In genomic region chr4:115062540-115062874, GRCm38 (mm10) we compare ENCODE assay signal across 9 mouse cellular contexts. TPM values are rescaled to one million over a fixed set of nuclear protein-coding genes. Genes with fewer than 3 reads are reported as not detected.
A peak's percentile ranks its signal among the peaks of the same experiment; 100 is the strongest.
DNase-seq lines count a peak whose midpoint lies in the region; ATAC-seq and TF ChIP-seq lines count a peak whose summit lies in the region.
"Had no signal": no experiment of that assay in that cellular context is flagged by ENCODE, and none has a peak within 500 bp of the region (broad histone marks: within the 10 kb centered on the region; RNA-seq: fewer than 3 reads in every experiment).

No protein-coding gene starts in this region.

- peaks cover 22% of the 10 kb centered on the region for H3K27me3 ChIP-seq in spleen, adult 2 months (ENCODE audit: control insufficient read depth, insufficient read depth, low read length)
- H3K27me3 ChIP-seq in forebrain, embryonic 16.5 days (replicated peaks; ENCODE audit: control insufficient read depth, insufficient read depth, low read length): peaks cover 72% of the 10 kb centered on the region
- peaks cover 65% of the 10 kb centered on the region for H3K27me3 ChIP-seq in liver, embryonic 15.5 days
- H3K27me3 ChIP-seq in stomach, embryonic 16.5 days (ENCODE audit: control insufficient read depth, insufficient read depth, low read length): peaks cover 84% of the 10 kb centered on the region

- H3K36me3 ChIP-seq in spleen, adult 2 months (ENCODE audit: control insufficient read depth, insufficient read depth, low read length): no peaks in the 10 kb centered on the region
- H3K36me3 ChIP-seq in forebrain, embryonic 16.5 days (ENCODE audit: control insufficient read depth, insufficient read depth): no peaks in the 10 kb centered on the region
- H3K36me3 ChIP-seq in liver, embryonic 15.5 days (replicated peaks): peaks cover 64% of the 10 kb centered on the region
- H3K36me3 ChIP-seq in stomach, embryonic 16.5 days (ENCODE audit: control insufficient read depth, insufficient read depth, low read length): no peaks in the 10 kb centered on the region

- H3K4me2 ChIP-seq in forebrain, embryonic 16.5 days (ENCODE audit: low read length): peak overlapping the region; percentile 95
- peak overlapping the region; percentile 96 for H3K4me2 ChIP-seq in liver, embryonic 15.5 days
- peak overlapping the region; percentile 88 for H3K4me2 ChIP-seq in stomach, embryonic 16.5 days (ENCODE audit: low read depth, low read length)

- TF ChIP-seq POLR2A in spleen, adult 2 months (IDR thresholded peaks at IDR 0.05; ENCODE audit: low read depth, low read length): no peak

- no peak for DNase-seq in spleen, adult 2 months (ENCODE audit: low read depth in 1 of 2, low spot score in 2 of 2)
- no peak for DNase-seq in spleen, postnatal 14 days (ENCODE audit: low spot score in 2 of 2)
- no peak for DNase-seq in adrenal gland, postnatal 4 days (ENCODE audit: low spot score in 2 of 2)
- DNase-seq in thymus, postnatal 36 days: no peak
- no peak for DNase-seq in layer of hippocampus, adult 8-10 months (ENCODE audit: low spot score in 2 of 2)
- DNase-seq: cerebellum, adult 8-10 months had no signal

- WGBS in spleen, adult 2 months: 3% methylated on average over 9 of the region's 9 CpGs
- 0% methylated on average over 9 of the region's 9 CpGs for WGBS in forebrain, embryonic 16.5 days
- WGBS in liver, embryonic 15.5 days (ENCODE audit: insufficient replicate concordance): under 1% methylated on average over 9 of the region's 9 CpGs
- WGBS in stomach, embryonic 16.5 days: 3% methylated on average over 9 of the region's 9 CpGs

- H3K4me3 ChIP-seq in spleen, adult 2 months (ENCODE audit: extremely low read depth, insufficient read depth, insufficient read length): peak overlapping the region; percentile 52; the same call in 1 of the 2 replicates
- peak overlapping the region; percentile 52 for H3K4me3 ChIP-seq in forebrain, embryonic 16.5 days (replicated peaks; ENCODE audit: low read length)
- peak overlapping the region; percentile 79 for H3K4me3 ChIP-seq in liver, embryonic 15.5 days (replicated peaks)
- H3K4me3 ChIP-seq in stomach, embryonic 16.5 days (replicated peaks; ENCODE audit: low read length): peak overlapping the region; percentile 54

- no peaks in the 10 kb centered on the region for H3K9me3 ChIP-seq in forebrain, embryonic 16.5 days (ENCODE audit: control insufficient read depth, low read length)
- H3K9me3 ChIP-seq in liver, embryonic 15.5 days (replicated peaks): no peaks in the 10 kb centered on the region
- no peaks in the 10 kb centered on the region for H3K9me3 ChIP-seq in stomach, embryonic 16.5 days (replicated peaks; ENCODE audit: control insufficient read depth, low read length)

- H3K4me1 ChIP-seq in spleen, adult 2 months (ENCODE audit: control insufficient read depth, insufficient read depth, insufficient read length): peaks cover 5% of the 10 kb centered on the region
- H3K4me1 ChIP-seq in forebrain, embryonic 16.5 days (replicated peaks; ENCODE audit: control insufficient read depth, insufficient read depth, low read length): peaks cover 15% of the 10 kb centered on the region
- peaks cover 53% of the 10 kb centered on the region for H3K4me1 ChIP-seq in liver, embryonic 15.5 days (replicated peaks)
- H3K4me1 ChIP-seq in stomach, embryonic 16.5 days (ENCODE audit: control insufficient read depth, insufficient read depth, low read length): peaks cover 11% of the 10 kb centered on the region; the same call in 1 of the 2 replicates

- no peak overlapping the region for H3K27ac ChIP-seq in spleen, adult 2 months (ENCODE audit: insufficient read depth, low read length)
- no peak overlapping the region for H3K27ac ChIP-seq in forebrain, embryonic 16.5 days (ENCODE audit: low read length)
- peak overlapping the region; percentile 74 for H3K27ac ChIP-seq in liver, embryonic 15.5 days (replicated peaks)
- no peak overlapping the region for H3K27ac ChIP-seq in stomach, embryonic 16.5 days (ENCODE audit: low read length)

- no peak for ATAC-seq in forebrain, embryonic 16.5 days
- ATAC-seq in liver, embryonic 15.5 days (ENCODE audit: insufficient read depth): peak; percentile 9; the same call in 1 of the 2 replicates
- no peak for ATAC-seq in stomach, embryonic 16.5 days (ENCODE audit: insufficient read depth, low FRiP score)

- TF ChIP-seq CTCF in spleen, adult 2 months (IDR thresholded peaks at IDR 0.05; ENCODE audit: extremely low read depth, insufficient read depth, insufficient read length, insufficient replicate concordance): no peak

- H3K9ac ChIP-seq in forebrain, embryonic 16.5 days (replicated peaks; ENCODE audit: low read depth, low read length): peak overlapping the region; percentile 64; the same call in 1 of the 2 replicates
- peak overlapping the region; percentile 71 for H3K9ac ChIP-seq in liver, embryonic 15.5 days
- H3K9ac ChIP-seq in stomach, embryonic 16.5 days (ENCODE audit: low read length): no peak overlapping the region

RNA-seq across cellular contexts. Expression of gene Tal1, which starts 6.3 kb away (rescaled TPM):
- 20.9 and 37.0 TPM in 2 replicates for polyA plus RNA-seq in spleen, adult 2 months (2012; rRNA removed)
- 0.25 and 0.62 TPM in 2 replicates for polyA plus RNA-seq in forebrain, embryonic 16.5 days (2015; fragmentation: Nextera tagmentation; extraction: Ambion mirVana)
- 26.5 and 31.0 TPM in 2 replicates for polyA plus RNA-seq in liver, embryonic 15.5 days (2015; fragmentation: Nextera tagmentation; extraction: Ambion mirVana)
- polyA plus RNA-seq in stomach, embryonic 16.5 days (2015; fragmentation: Nextera tagmentation; extraction: Ambion mirVana): 0.59 and 1.1 TPM in 2 replicates
- 10 to 100 TPM in 1 of 2 experiments, 1 to 10 TPM in 1; 6.3 to 11.3 TPM for total RNA-seq in adrenal gland, postnatal 4 days (2021)
- 1 to 10 TPM; 1.1 to 2.6 (median 1.7) TPM for total RNA-seq in layer of hippocampus, adult 8-10 months (2022)

RNA-seq across cellular contexts. Expression of gene Pdzk1ip1, which starts 26.0 kb away (rescaled TPM):
- 79.3 and 89.6 TPM in 2 replicates for polyA plus RNA-seq in spleen, adult 2 months (2012; rRNA removed)
- polyA plus RNA-seq in forebrain, embryonic 16.5 days (2015; fragmentation: Nextera tagmentation; extraction: Ambion mirVana): 0.46 and 1.2 TPM in 2 replicates
- polyA plus RNA-seq in liver, embryonic 15.5 days (2015; fragmentation: Nextera tagmentation; extraction: Ambion mirVana): 25.4 and 25.5 TPM in 2 replicates
- polyA plus RNA-seq in stomach, embryonic 16.5 days (2015; fragmentation: Nextera tagmentation; extraction: Ambion mirVana): 130 and 180 TPM in 2 replicates
- total RNA-seq in adrenal gland, postnatal 4 days (2021): 10 to 100 TPM in 1 of 2 experiments, 1 to 10 TPM in 1; 3.2 to 46.4 TPM
- 1 to 10 TPM in 1 of 4 experiments, under 1 TPM in 3; 0.54 to 1.5 (median 0.74) TPM for total RNA-seq in layer of hippocampus, adult 8-10 months (2022)

Comparison
In these comparisons a context has a peak if more than half of its experiments do, and no peak if none do; other contexts are left out.
1. RNA of gene Tal1, which starts 6.3 kb away (polyA plus RNA-seq): 26.5 to 31.0 TPM in liver, embryonic 15.5 days and 20.9 to 37.0 TPM in spleen, adult 2 months; 0.59 to 1.1 TPM in stomach, embryonic 16.5 days and 0.25 to 0.62 TPM in forebrain, embryonic 16.5 days; every median in the first group is over 10 times any median in the second.
2. RNA of gene Pdzk1ip1, which starts 26.0 kb away (polyA plus RNA-seq): 130 to 180 TPM in stomach, embryonic 16.5 days, 79.3 to 89.6 TPM in spleen, adult 2 months and 25.4 to 25.5 TPM in liver, embryonic 15.5 days; 0.46 to 1.2 TPM in forebrain, embryonic 16.5 days; every median in the first group is over 10 times any median in the second.
3. Peak in every context shown above with its lines, with median percentiles within 50 percentile points of each other: H3K4me3 ChIP-seq and H3K4me2 ChIP-seq.